Mouse (Mus musculus): ENCODE measurements around the gene Cdk5. TPM values are rescaled to one million over a fixed set of nuclear protein-coding genes. Genes with fewer than 3 reads are reported as not detected.

The Cdk5 gene
- polyA plus RNA-seq, 1 experiment from 2014 or later: 115 TPM

GRCm38 (mm10) chr5:24452030-24452690 is 28.8 kb upstream of the Cdk5 start, which contains the start of gene Agap3:
Gene Agap3, plus strand, starts transcription at chr5:24452177.
- Histone ChIP-seq H3K4me3 (replicated peaks; ENCODE audit: low read length) (peak within 1 kb of the TSS; percentile 86), H3K9ac (peak within 1 kb of the TSS; percentile 90), H3K4me1 (replicated peaks; ENCODE audit: control insufficient read depth, insufficient read depth, low read length) (peaks cover 52% of the 10 kb centered on the region), H3K9me3 (ENCODE audit: control insufficient read depth, low read length) (no peaks in the 10 kb centered on the region), H3K27me3 (ENCODE audit: control insufficient read depth, insufficient read depth, low read length) (0 out of 2 replicates have a peak, but pooled peaks cover 4% of the 10 kb centered on the region), H3K36me3 (replicated peaks; ENCODE audit: control insufficient read depth, insufficient read depth) (0 out of 2 replicates have a peak, but pooled peaks cover 2% of the 10 kb centered on the region), H3K4me2 (replicated peaks) (peak within 1 kb of the TSS; percentile 96), H3K27ac (peak within 1 kb of the TSS; percentile 92)
- peak; percentile 55 for DNase-seq (ENCODE audit: low spot score)
- no peak for ATAC-seq (ENCODE audit: low FRiP score)
- under 1% methylated on average over 58 of the region's 85 CpGs for WGBS

- Histone ChIP-seq H3K9me3 (ENCODE audit: control insufficient read depth, low read length) (no peaks in the 10 kb centered on the region), H3K4me1 (replicated peaks; ENCODE audit: control insufficient read depth, insufficient read depth, low read length) (peaks cover 54% of the 10 kb centered on the region), H3K9ac (peak overlapping the region; percentile 90), H3K4me2 (replicated peaks) (peak overlapping the region; percentile 96), H3K36me3 (replicated peaks; ENCODE audit: control insufficient read depth, insufficient read depth) (no peaks in the 10 kb centered on the region), H3K27me3 (ENCODE audit: control insufficient read depth, insufficient read depth, low read length) (0 out of 2 replicates have a peak, but pooled peaks cover 4% of the 10 kb centered on the region), H3K27ac (peak overlapping the region; percentile 92), H3K4me3 (replicated peaks; ENCODE audit: low read length) (peak overlapping the region; percentile 86)
- DNase-seq (ENCODE audit: low spot score) (peak; percentile 85), ATAC-seq (ENCODE audit: low FRiP score) (peak; percentile 75)
- 4% methylated on average over 28 of the region's 66 CpGs for WGBS
These were observed 28.1 kb upstream of the Cdk5 start for GRCm38 (mm10) chr5:24451264-24452029.

GRCm38 (mm10) chr5:24447624-24448298 is 24.4 kb upstream of the Cdk5 start, which contains the start of gene Tmub1:
Gene Tmub1, minus strand, starts transcription at chr5:24447854.
- 2% methylated on average over 34 of the region's 34 CpGs for WGBS
- Histone ChIP-seq H3K36me3 (replicated peaks; ENCODE audit: control insufficient read depth, insufficient read depth) (0 out of 2 replicates have a peak, but pooled peaks cover 5% of the 10 kb centered on the region), H3K27ac (peak within 1 kb of the TSS; percentile 45)

GRCm38 (mm10) chr5:24446630-24447029 is 23.3 kb upstream of the Cdk5 start:
- peaks cover 9% of the 10 kb centered on the region for H3K36me3 ChIP-seq (replicated peaks; ENCODE audit: control insufficient read depth, insufficient read depth)
- peak overlapping the region; percentile 82 for H3K4me2 ChIP-seq (replicated peaks)
- H3K9me3 ChIP-seq (ENCODE audit: control insufficient read depth, low read length): no peaks in the 10 kb centered on the region
- WGBS: 94% methylated on average over 7 of the region's 7 CpGs
- H3K4me3 ChIP-seq (replicated peaks; ENCODE audit: low read length): no peak overlapping the region
- no peak for ATAC-seq (ENCODE audit: low FRiP score)
- 0 out of 2 replicates have a peak, but pooled peaks cover 4% of the 10 kb centered on the region for H3K27me3 ChIP-seq (ENCODE audit: control insufficient read depth, insufficient read depth, low read length)
- no peak overlapping the region for H3K27ac ChIP-seq
- DNase-seq (ENCODE audit: low spot score): no peak
- no peak overlapping the region for H3K9ac ChIP-seq
- peaks cover 36% of the 10 kb centered on the region for H3K4me1 ChIP-seq (replicated peaks; ENCODE audit: control insufficient read depth, insufficient read depth, low read length)

More at GRCm38 (mm10) chr5:24447624-24448298, 24.4 kb upstream of the Cdk5 start, which contains the start of gene Tmub1:
- Histone ChIP-seq H3K9me3 (ENCODE audit: control insufficient read depth, low read length) (no peaks in the 10 kb centered on the region), H3K4me2 (replicated peaks) (peak within 1 kb of the TSS; percentile 82), H3K4me1 (replicated peaks; ENCODE audit: control insufficient read depth, insufficient read depth, low read length) (peaks cover 36% of the 10 kb centered on the region), H3K9ac (peak within 1 kb of the TSS; percentile 72), H3K4me3 (replicated peaks; ENCODE audit: low read length) (peak within 1 kb of the TSS; percentile 58), H3K27me3 (ENCODE audit: control insufficient read depth, insufficient read depth, low read length) (0 out of 2 replicates have a peak, but pooled peaks cover 4% of the 10 kb centered on the region)
- DNase-seq (ENCODE audit: low spot score) (peak; percentile 75), ATAC-seq (ENCODE audit: low FRiP score) (peak; percentile 64)

GRCm38 (mm10) chr5:24445428-24446080 is 22.2 kb upstream of the Cdk5 start:
- Histone ChIP-seq H3K4me3 (replicated peaks; ENCODE audit: low read length) (peak overlapping the region; percentile 91), H3K27ac (peak overlapping the region; percentile 94), H3K9ac (peak overlapping the region; percentile 95), H3K36me3 (replicated peaks; ENCODE audit: control insufficient read depth, insufficient read depth) (peaks cover 20% of the 10 kb centered on the region), H3K27me3 (ENCODE audit: control insufficient read depth, insufficient read depth, low read length) (0 out of 2 replicates have a peak, but pooled peaks cover 4% of the 10 kb centered on the region), H3K4me2 (replicated peaks) (peak overlapping the region; percentile 98), H3K4me1 (replicated peaks; ENCODE audit: control insufficient read depth, insufficient read depth, low read length) (peaks cover 32% of the 10 kb centered on the region), H3K9me3 (ENCODE audit: control insufficient read depth, low read length) (no peaks in the 10 kb centered on the region)
- WGBS: 64% methylated on average over 20 of the region's 20 CpGs
- DNase-seq (ENCODE audit: low spot score): peak; percentile 30
- no peak for ATAC-seq (ENCODE audit: low FRiP score)

GRCm38 (mm10) chr5:24444746-24445427 is 21.6 kb upstream of the Cdk5 start, which contains the start of gene Fastk:
Gene Fastk, minus strand, starts transcription at chr5:24445287.
- H3K4me3 ChIP-seq (replicated peaks; ENCODE audit: low read length): peak within 1 kb of the TSS; percentile 91
- under 1% methylated on average over 58 of the region's 60 CpGs for WGBS
- H3K36me3 ChIP-seq (replicated peaks; ENCODE audit: control insufficient read depth, insufficient read depth): peaks cover 26% of the 10 kb centered on the region
- H3K27ac ChIP-seq: peak within 1 kb of the TSS; percentile 94
- DNase-seq (ENCODE audit: low spot score) (peak; percentile 91), ATAC-seq (ENCODE audit: low FRiP score) (peak; percentile 82)
- H3K9ac ChIP-seq: peak within 1 kb of the TSS; percentile 95
- peak within 1 kb of the TSS; percentile 98 for H3K4me2 ChIP-seq (replicated peaks)
- H3K4me1 ChIP-seq (replicated peaks; ENCODE audit: control insufficient read depth, insufficient read depth, low read length): peaks cover 32% of the 10 kb centered on the region
- 0 out of 2 replicates have a peak, but pooled peaks cover 4% of the 10 kb centered on the region for H3K27me3 ChIP-seq (ENCODE audit: control insufficient read depth, insufficient read depth, low read length)
- no peaks in the 10 kb centered on the region for H3K9me3 ChIP-seq (ENCODE audit: control insufficient read depth, low read length)

- WGBS: 89% methylated on average over 12 of the region's 12 CpGs
- H3K27me3 ChIP-seq (ENCODE audit: control insufficient read depth, insufficient read depth, low read length): no peaks in the 10 kb centered on the region
- H3K9ac ChIP-seq: peak overlapping the region; percentile 95
- peak overlapping the region; percentile 91 for H3K4me3 ChIP-seq (replicated peaks; ENCODE audit: low read length)
- ATAC-seq (ENCODE audit: low FRiP score) (no peak), DNase-seq (ENCODE audit: low spot score) (no peak)
- peak overlapping the region; percentile 94; the same call in 1 of the 2 replicates for H3K27ac ChIP-seq
- H3K36me3 ChIP-seq (replicated peaks; ENCODE audit: control insufficient read depth, insufficient read depth): peaks cover 34% of the 10 kb centered on the region
- H3K4me2 ChIP-seq (replicated peaks): peak overlapping the region; percentile 98
- peaks cover 32% of the 10 kb centered on the region for H3K4me1 ChIP-seq (replicated peaks; ENCODE audit: control insufficient read depth, insufficient read depth, low read length)
- no peaks in the 10 kb centered on the region for H3K9me3 ChIP-seq (ENCODE audit: control insufficient read depth, low read length)
These were observed 20.6 kb upstream of the Cdk5 start for GRCm38 (mm10) chr5:24443927-24444326.

GRCm38 (mm10) chr5:24443204-24443603 is 19.9 kb upstream of the Cdk5 start:
- Histone ChIP-seq H3K9ac (no peak overlapping the region), H3K4me2 (replicated peaks) (no peak overlapping the region), H3K9me3 (ENCODE audit: control insufficient read depth, low read length) (no peaks in the 10 kb centered on the region), H3K4me1 (replicated peaks; ENCODE audit: control insufficient read depth, insufficient read depth, low read length) (peaks cover 29% of the 10 kb centered on the region), H3K4me3 (replicated peaks; ENCODE audit: low read length) (no peak overlapping the region), H3K36me3 (replicated peaks; ENCODE audit: control insufficient read depth, insufficient read depth) (peaks cover 39% of the 10 kb centered on the region), H3K27me3 (ENCODE audit: control insufficient read depth, insufficient read depth, low read length) (no peaks in the 10 kb centered on the region), H3K27ac (no peak overlapping the region)
- ATAC-seq (ENCODE audit: low FRiP score): no peak
- WGBS: 93% methylated on average over 7 of the region's 7 CpGs
- no peak for DNase-seq (ENCODE audit: low spot score)
